Mouse (Mus musculus) gonadal fat pad, adult 2 months (tissue): ENCODE results near the gene Upf1. TPM values are rescaled to one million over a fixed set of nuclear protein-coding genes. Genes with fewer than 3 reads are reported as not detected.

ENCODE experiments used
- DNase-seq: peaks from one replicate; pipeline ENCODE4 v3.0.0-alpha.2; 2012; ENCODE audit warnings: low read depth
- polyA plus RNA-seq: library from polyadenylated mRNA; depleted of rRNA; stranded (reverse); fragments of >200 nt; gene quantifications from 2 replicates; pipeline ENCODE4 v1.2.3, GENCODE M21; 2012

Upf1 gene
- polyA plus RNA-seq, 1 experiment: 20.1 TPM

DNA sequence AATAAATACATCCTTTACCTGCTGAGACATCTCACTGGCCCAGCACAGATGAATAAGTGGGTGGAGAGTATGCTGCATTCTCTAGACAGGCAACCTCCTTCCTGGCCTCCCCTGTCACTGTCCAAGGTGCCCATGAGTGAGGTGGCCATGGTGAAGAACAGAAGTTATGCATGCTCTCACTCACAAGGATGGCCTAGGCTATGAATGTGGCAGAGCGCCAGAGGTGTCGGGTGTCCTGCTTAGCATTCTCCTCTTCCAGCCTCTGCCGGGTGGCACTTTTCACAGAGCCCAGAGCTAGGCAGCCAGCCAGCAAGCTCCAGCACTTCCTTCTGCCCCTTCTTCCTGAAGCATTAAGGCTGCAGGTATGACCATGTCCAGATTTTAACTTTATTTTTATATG, 6.3 kb upstream of the Upf1 start:
- no peak for DNase-seq

DNA sequence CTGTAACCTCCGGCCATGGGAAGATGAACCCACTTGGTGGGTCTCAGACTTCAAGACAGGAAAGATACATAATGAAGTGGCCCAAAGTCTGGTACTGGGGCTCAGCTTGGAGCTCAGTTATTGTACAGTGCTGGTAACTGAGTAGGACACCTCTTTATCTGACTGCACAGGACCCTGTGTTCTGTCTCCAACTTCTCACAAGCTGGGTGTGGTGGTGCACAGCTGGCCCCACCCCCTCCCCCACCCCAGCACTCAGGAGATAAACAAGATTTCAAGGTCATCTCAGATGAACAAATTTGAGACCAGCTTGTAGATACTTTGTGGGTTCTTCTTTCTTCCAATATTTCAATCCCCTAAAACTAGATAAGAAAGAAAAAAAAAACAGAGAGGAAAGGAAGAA, 3.0 kb upstream of the Upf1 start:
- no peak for DNase-seq

DNA sequence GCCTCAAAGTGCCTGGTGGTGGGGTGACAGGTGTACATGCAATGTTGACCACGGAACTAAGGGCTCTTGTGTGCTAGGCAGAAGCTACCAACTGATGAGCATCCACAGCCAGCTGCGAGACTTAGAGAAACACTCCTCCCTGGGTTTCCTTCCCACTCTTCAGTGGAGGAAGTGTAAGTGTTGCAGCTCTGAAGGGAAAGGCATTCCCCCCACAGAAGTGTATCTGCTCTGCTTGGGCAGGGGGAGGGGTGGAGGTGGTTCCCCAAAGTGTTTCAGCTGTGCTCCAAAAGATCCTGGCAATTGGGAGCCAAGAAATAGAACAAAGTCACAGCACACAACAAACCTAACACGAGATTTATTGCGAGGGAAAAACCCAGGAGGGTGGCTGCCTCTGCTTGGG, 926 bp upstream of the Upf1 start:
- no peak for DNase-seq

DNA sequence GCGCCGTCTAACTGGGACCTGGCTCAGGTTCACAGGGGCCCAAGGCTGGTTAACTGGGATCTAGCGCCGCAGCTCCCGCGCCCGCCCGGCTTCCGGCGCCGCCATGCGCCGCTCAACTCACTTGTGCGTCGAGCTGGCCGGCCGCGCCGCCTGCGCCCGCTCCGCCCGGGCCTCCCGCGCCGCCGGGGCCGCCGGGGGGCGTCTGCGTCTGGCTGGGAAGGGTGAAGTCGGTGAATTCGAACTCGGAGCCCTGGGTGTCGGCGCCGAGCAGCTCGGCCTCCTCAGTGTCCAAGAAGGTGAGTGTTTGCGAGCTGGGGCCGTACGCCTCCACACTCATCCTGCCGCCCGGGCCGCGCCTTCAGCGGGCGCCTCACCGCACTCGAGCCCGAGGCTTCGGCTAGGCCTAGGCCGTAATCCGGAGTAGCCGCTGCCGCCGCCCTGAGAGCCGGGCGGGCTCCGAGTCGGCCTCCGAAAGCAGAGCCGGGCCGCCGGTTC, 374 bp downstream of the Upf1 start:
- no peak for DNase-seq

DNA sequence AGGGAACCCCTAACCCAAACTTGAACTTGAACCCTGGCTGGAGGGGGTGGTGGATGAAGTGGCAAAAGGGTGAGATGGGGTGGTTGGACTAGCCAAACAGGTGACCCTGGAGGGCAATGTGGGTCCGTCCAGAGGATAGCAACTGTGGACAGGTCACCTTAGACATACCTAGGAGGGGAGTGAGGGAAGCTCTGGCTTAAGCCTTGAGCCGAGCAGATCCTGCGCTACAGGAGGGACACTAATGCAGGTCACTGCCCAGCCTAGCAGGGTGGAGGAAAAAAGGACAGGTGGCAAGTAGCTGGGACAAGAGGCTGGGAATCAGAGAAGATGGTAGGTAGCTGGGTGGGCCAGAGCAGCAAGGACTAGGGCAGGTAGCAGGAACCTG, 1.1 kb downstream of the Upf1 start:
- no peak for DNase-seq

DNA sequence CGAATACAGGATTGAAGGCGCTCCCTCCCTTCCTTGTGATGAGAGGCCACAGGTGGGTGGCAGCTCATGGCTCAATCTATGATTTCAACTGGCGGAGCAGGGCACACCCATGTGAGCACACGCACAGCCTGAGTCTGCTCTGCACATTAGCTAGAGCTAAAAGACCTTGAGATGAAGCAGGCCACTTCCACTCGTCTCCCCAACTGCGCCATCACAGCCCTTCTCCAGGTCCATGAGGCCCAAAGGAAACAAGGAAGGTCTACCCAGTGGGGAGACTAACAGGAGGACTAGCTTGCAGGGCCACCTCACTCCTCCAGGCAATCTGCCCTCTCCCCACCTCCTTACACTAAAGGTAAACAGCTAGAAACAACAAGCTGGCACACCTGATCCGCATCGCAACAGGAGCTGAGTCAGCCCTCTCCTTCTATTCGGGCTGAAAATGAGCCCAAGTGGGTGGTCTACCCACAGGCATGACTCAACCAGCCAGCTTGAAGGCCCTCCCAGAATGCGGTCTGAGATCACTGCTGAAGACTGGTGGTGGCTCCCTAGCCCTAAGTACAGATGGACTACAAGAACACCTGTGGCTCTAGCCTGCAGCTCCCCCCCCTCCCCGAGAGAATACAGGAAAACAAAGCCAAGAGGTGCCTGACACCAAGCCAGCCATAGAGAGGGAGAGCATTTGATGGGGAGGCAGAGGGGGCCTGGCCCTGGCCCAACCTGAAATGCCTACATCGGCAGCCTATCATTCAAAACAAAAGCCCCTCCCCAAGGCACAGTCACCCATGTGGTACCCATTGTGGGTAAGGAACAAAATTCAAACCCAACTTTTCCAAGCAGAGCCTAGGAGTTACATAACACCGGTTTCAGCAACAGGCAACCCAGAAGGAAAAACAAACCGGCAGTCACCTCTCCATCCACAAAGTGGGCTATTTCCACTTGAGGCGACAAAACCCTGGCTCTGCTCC, 1.8 kb downstream of the Upf1 start:
- no peak for DNase-seq

DNA sequence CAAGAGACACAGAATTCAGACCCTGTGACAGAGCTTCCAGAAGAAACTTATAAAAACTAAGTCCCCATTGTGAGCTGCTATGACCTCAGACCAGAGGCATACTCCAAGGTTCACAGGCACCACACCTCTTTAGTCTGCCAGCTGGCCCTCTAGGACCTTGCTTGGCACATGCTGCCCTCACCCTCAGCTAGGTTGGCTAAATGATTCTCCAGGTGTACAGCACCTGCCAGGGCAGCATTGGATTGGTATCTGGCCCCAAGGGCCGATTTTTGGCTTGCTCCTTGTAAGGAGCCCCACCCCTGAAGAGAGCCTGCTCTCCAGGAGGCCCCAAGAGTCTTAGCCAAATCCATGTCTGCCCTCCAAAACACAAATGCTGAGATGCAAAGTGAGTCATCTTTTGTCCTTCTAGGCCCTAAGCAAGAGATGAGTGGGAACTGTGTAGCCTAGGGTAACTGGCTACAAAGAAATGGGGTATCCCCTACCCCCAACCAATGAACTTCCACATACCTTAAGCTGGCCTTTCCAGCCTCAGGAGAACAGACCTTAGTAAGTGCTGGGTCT, 5.1 kb downstream of the Upf1 start:
- DNase-seq: no peak

DNA sequence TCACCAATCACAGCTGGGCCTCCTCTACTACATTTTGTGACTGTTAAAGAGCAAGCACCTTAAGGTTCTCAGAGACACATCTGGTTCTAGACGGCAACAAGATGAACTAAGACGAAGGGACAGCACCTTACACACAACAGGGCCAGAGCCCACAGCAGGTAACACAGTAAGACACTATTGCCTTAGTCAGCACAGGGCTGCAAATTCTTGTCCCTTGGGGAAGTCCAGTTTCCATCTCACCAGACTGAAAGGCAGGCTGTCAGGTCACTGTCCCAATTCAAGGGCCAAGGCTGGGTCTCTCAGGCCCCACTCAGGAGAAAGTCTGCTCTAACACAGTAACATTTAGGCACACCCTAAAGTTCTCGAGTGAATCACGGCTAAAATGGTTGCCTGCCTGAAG, 5.6 kb downstream of the Upf1 start:
- no peak for DNase-seq

DNA sequence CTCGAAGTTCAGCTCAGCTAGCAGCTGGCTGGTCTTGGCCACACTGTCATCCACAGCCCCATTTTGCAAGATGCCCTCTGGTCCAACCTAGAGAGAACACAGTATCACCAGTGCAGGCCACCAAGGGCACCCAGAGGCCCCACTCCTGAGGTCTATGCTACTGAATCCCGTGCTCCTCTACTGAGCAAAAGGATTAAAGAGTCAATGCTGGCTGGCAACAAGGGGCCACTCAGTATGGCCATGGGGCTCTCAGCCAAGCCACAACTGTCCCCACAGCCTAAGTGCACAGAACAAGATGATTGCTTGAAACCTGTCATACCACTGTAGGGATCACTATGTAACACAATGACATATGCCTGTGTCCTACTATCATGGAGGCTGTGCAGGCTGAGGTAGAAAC, 8.8 kb downstream of the Upf1 start:
- no peak for DNase-seq

DNA sequence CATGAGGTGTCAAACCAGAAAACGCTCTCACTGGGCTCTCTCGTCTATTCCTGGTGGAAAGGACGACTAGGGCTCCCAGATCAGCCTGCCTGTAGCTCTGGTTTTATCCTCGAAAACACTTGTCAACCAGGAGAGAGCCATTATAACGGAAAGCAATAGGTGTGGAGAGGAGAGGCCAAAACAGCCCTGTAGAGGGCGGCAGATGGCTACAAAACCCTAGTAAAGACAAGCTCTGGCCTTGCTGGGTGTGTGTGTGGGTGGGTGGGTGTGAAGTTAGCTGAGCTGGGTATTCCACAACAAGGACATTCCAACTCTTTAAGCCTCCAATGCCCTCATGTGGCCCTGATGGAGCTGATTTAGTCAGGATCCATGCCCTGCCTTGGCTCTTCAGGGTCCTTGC, 9.4 kb downstream of the Upf1 start:
- DNase-seq: no peak

DNA sequence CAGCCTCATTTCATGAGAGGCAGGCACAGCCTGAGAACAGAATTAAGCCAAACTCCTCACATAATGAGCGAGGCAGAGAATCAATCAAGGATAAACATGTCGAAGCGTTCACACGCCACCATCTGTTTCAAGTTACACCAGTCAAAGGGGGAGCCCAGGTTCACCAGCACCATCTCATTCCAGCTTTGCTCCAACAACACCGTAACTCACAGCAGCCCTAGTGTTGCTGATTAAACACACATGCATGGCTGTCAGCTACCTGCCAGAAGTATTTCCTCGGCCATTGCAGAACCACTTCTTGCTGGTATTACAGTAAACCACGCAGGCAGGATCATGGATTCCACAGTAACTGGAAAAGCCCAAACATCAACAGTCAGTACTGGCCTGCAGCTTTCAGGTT, 10.0 kb downstream of the Upf1 start:
- DNase-seq: no peak

DNA sequence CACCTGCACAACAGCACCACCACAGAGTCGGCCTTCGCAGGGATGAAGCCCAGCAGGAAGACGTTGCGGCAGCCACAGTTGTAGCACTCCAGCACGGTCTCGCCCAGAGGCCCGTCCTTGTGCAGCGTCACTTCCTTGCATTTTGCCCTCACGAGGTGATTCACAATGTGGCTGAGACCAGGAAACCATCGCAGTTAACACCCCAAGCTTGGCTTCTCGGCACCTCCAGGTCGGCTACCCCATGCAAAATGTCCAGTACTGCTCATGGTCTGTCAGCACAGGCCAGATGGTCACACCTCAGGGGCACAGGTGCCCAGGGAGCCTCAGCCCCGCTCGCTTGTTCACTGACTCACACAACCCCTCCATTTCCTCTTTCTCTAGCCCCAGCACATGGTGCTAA, 11.1 kb downstream of the Upf1 start:
- DNase-seq: no peak

DNA sequence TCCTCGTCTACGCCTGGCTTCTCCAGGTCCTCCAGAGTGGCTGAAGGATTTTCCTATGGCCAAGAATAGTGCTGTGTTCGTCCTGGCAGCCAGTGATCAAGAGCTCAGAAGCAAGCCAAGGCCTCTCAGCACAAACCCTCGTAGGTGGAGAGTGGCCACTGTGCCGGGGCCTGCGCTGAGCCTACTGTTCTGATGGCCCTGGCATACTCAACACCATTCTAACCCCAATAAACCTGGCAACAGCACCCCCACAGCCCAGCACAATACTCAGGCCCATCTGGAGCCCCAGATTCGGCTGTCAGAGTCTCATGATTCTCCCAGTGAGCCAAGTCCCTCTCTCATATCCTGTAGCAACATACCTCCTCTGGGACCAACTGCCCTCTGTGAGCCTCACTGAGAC, 12.4 kb downstream of the Upf1 start:
- no peak for DNase-seq

DNA sequence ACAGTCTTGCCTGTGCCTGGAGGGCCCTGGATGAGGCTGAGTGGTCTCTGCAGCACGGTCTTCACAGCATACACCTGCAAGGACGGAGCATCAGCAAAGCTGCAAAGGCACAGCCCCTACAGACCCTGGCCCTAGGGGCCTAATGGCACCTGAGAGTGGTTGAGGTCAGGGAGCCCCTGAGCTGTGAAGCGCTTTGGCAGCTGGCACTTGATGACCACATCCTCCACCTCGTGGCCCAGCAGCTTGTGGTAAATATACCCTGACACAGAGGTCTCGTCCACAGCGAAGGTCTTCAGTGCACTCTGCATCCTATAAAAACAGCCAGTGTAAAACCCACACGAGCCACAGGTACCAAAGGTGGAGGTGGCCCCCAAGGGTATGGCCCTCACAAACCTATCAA, 14.1 kb downstream of the Upf1 start:
- DNase-seq: no peak

DNA sequence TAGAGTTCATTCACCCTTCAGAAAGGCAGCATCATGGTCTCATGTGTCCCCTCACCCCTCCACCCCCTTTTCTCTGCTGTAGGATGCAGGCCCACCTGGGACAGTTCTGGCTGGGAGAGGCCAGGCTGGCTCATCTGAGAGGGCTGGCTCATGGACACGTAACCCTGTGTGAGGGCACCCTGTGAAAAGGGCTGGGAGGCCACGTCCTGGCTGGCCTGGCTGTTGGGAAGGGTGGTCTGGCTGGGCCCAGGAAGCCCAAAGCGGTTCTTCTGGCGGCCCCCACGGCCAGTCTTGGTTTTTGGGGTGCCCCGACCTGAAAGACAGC, 20.2 kb downstream of the Upf1 start:
- DNase-seq: no peak

DNA sequence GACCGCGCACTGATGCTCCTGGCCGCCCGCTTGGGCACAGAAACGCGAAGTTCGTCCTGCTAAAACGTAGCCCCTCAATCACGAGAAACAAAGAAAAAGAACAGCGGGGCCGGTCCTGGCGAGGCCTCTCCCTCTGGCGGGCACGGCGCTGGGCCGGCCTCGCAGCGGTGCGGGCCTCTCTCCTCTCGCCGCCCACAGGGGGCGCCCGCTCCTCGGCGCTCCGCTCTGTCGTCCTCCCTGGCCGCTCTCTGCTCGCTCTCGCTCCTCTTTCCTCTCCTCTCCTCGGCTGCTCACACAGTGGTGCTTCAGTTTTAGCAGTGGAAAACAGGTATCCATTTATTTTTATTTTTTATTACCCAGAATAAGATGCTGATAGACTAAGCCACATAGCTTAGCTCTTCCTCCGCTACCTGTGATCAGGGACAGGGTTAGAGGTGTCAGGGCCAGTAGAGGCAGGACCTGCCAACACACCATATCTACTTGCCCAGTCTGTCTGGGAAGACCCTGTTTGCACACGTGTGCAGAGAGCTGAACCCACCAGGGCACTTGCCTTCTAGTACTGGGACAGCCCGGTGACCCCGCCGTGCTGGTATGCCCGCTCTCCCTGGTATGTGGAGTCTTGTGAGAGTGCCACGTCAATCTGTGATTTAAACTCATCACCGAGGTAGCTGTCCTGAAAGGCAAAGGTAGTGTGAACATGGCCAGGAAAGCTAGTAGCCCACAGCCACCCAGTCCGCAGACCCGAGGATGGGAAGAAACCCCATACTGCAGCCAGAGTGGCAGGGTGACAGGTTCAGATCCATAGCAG, 20.8 kb downstream of the Upf1 start:
- no peak for DNase-seq

DNA sequence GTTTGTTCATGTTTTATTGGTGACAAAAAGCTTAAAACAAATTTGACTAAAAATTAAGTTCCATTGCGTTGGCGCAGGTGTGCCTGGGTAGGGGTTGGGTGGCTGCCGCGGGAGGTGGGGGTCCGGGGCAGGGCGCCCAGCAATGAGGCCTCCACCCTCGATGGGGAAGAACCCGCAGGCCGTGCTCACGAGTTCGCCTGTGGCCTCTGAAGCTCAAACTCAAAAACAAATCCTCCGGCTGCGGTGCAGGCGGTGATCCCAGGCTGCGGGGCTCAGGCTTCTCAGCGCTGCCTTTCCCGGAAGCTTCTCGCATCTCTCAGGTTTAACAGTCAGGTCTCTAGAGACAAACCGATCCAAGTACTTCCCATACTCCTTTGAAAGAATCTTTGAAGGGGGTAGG, 21.6 kb downstream of the Upf1 start:
- DNase-seq: no peak

DNA sequence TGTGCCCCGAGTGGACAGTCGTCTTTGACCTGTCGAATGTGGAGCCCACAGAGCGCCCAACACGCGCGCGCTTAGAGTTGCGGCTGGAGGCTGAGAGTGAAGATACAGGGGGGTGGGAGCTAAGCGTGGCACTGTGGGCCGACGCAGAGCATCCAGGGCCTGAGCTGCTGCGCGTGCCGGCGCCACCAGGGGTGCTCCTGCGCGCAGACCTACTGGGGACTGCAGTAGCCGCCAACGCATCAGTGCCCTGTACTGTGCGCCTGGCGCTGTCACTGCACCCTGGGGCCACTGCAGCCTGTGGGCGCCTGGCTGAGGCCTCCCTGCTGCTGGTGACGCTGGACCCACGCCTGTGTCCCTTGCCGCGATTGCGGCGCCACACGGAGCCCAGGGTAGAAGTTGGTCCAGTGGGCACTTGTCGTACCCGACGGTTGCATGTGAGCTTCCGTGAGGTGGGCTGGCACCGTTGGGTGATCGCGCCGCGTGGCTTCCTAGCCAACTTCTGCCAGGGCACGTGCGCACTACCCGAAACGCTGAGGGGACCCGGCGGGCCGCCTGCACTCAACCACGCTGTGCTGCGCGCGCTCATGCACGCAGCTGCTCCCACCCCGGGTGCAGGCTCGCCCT, 22.2 kb downstream of the Upf1 start:
- no peak for DNase-seq

DNA sequence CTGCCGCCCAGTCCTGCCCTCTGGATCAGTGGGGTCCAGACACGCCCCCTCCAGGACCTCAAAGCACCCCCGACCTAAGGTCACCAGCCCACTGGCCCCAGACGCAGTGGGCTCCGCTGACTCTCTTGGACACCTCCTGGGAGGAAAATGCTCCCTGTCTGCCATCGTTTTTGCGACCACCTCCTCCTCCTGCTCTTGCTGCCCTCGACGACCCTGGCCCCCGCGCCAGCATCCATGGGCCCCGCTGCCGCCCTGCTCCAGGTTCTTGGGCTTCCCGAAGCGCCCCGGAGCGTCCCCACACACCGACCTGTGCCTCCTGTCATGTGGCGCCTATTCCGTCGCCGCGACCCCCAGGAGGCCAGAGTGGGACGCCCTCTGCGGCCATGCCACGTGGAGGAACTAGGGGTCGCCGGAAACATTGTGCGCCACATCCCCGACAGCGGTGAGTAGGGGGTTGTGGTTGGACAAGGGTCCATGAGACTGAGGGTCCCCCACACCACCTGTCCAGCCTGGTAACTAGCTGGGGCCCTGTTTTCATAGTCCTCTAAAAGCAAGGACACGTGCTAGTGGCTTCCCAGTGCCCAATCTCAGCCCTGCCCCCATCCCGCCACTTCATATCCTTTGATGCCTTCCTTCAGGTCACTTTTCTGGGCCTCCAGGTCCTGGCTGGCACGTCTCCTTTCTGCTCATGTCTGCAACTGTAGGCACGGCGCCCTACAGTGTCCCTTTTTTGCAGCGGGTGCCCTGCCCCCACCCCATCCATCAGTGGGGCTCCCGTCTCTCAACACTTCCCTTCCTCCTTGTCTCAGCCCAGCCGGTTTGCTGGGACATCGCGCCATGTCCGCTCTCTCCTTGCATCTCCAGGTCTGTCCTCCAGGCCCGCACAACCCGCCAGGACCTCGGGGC, 23.0 kb downstream of the Upf1 start:
- no peak for DNase-seq

DNA sequence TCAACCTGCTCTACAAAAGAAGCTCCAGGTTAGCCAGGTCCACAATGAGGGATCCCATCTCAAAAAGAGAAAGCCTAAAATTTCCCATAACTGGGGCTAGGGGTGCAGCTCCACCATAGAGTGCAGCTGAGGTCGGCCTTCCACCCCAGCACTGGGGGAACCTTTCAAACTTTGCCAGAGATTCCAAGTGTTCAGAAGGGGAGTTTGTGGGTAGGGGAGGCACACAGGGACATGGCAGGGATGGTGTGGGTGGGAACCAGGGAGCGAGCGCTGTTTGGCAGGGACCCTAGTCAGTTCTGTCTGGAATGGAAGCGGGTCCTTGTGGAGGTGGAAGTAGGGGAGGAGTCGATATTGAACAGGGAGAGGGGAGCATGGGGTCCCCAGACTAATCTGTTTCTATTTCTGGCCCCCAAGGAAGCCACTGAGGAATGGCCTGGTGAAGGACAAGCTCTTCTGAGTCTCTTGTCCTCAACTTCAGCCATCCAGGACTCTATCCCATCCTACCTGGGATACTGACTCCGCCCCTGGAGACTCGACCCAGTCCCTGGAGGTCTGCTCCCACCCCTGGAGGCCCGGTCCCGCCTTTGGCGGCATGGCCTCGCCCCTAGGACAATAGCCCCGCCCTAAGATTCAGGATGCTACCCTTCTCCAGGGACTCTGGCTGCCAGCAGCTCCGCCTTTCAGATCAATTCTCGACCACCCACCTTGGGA, 23.8 kb downstream of the Upf1 start, which contains the start of gene Gdf1:
TSS of gene Gdf1 (plus strand) at position 694 of the 711 bp plus-strand sequence.
- no peak for DNase-seq
